Mouse (Mus musculus) thymus, adult 18-20 months (tissue): Measurements from ENCODE around the gene Myadm.

Source experiments
- DNase-seq, 2 experiments: peaks; one replicate each; pipeline ENCODE4 v3.0.0; 2022; ENCODE audit warnings: mixed read lengths in 2 of 2

The Myadm gene

DNA sequence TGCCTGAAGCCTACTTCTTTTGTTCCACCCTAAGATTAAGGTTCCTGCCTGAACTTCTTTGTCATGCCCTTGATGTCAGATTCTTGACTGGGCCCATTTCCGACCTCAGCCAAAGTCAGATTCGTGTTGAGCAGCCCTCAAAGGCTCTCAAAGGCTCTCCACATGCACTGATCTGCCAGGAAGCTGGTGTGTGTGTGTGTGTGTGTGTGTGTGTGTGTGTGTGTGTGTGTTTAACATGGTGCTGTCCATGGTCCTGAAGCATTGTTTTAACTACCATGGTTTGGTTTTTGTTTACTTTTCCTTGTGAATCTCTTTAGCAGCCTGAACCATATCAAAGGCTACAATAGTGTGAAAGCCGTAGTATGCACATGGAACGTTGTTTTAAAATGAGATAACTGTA, 39.1 kb downstream of the Myadm start:
- no peak for DNase-seq

DNA sequence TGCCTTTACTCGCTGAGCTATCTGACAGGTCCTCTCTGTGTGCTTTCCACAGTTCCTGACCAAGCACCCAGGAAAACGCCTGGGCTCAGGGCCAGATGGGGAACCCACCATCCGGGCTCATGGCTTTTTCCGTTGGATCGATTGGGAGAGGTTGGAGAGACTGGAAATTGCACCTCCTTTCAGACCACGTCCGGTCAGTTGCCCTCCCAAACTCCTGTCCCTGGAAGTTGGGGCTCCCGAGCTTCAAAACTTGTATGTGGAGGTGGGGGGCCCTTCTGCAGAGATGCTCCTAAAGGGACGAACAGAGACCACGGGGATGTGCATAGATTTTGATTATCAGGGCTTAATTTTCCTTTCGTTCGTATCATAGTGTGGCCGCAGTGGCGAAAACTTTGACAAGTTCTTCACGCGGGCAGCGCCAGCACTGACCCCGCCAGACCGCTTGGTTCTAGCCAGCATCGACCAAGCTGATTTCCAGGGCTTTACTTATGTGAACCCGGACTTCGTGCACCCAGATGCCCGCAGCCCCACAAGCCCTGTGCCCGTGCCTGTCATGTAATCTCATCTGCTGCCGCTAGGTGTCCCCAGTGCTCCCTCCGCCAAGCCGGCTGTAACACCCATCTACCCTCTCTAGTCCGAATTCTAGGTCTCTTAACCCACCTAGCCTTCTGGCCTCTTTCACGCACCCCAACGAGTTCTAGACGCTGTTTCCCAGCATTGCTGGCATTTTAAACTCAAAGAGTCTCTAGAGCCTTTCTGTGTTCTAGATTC, 41.1 kb downstream of the Myadm start:
- DNase-seq, result peak; percentile 19 to 30

DNA sequence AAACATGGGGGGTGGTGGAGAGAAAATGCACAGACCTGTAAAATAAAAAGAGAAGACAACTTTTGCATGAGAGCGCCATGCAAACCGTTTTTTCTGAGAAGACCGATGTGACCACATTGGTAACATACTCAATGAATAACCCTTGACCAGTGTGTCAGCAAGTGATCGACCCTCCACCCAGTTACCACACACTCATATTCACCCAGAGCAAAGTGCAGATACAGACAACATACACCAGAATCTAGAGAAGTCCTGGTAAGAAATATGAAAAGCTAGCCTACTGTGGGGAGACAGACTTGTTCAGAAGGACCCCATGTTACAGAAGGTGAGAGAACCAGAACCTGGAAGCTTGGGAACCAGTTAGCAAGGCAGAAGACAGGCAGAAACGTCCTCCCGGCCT, 42.3 kb downstream of the Myadm start:
- DNase-seq, result no peak

DNA sequence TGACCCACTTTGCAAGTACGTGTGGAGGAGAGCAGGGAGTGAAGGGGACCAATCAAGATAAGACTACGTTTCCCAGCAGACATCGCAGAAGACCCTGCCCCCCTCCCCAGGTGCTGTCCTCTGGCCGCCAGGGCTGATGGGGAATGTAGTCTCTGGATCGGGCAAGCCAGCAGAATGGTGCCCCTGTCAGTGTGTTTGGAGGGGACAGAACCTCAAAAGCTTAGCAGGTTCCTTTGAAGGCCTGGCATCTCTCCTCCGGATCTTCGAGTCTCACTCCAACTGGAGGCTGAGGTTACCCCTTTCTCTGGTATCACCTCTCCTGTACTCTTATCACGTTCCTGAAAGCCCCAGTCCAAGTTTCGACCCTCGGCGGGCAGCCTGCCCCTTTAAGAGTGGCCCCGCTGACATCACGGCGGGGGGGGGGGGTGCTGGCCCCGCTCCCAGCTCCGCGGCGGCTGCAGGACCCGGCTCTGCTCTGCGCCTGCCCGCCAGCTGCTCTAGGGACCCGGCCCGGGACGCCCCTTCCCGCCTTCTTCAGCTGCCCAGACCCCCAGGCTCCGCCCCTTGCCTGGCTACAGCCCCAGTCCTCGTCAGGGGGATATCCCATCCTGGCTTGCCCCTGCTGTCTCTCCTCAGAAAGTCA, 42.8 kb downstream of the Myadm start:
- DNase-seq, result peak in 1 of 2 experiments; percentile 5

DNA sequence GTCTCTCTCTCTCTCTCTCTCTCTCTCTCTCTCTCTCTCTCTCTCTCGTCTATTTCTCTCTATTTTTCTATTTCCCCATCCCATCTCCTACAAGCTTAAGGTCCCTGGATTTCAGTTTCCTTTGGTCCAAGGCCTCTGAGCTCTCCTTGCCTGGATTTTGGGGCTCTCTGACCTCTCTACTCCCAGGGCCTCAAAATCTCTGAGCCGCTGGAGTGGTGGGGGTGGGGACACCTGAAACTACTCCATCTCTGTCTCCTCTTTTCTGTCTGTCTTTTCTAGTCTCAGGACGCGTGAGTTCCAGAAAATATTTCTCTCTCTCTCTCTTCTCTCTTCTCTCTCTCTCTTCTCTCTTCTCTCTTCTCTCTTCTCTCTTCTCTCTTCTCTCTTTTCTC, 43.3 kb downstream of the Myadm start:
- no peak for DNase-seq

DNA sequence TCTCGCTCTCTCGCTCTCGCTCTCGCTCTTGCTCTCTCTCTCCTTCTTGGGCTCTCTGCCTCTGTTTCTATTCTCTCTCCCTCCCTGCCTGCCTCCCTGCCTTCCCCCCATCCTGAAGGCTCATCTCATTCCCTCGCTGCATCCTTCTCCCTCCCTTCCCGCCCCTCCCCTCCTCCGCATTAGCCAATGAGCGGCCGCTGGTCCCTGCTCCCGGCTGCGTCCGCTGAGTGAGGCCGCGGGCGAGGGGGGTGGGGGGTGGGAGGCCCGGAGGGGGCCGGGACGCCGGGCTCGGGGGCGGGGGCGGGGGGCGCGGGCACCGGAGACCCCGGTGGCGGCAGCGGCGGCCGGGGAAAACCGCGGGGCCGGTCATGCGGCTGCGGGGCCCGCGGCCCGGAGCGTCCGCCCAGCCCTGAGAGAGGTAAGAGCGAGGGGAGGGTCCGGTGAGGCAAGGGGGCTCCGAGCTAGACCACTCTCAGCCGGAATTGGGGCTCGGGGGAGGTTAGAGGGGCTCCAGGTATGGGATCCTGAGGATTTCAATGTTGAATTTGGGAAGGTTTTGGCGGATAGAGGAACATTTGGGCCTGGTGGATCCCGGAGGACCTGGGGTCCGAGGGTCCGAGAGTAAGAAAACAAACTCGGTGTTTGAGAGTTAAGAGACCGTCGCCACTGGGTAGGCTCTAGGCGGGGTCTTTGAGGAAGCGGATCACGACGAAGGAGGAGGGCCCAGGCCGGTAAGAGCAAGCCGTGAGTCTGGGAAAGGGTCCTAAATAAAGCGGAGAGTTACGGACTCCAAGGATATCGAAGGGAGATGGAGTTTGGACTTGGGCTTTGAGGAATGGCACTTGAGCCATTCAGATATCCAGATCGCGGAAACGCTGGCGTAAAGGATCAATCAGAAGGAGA, 44.0 kb downstream of the Myadm start, which contains the start of gene Cacng7:
Gene Cacng7, plus strand, starts transcription at position 337 of the 903 bp plus-strand sequence.
- DNase-seq, result no peak

DNA sequence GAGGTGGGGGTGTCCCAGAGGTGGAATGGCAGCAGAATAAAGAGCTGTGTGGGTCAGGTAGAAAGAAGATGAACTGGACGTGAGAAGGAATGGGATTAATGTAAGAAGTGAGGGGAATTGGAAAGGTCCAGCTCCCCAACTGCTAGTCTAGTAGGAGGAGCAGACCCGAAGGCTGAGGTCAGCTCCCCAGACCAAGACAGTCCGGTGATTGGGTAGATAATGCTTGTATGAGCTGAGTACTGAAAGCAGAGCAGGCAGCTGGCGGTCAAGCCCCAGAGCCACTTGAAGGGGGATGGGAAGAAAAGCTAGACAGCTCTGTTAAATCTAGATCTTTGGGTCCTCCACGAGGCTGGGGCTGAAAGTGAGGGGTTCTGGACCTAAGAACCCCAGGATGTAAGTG, 44.7 kb downstream of the Myadm start:
- DNase-seq, result no peak

DNA sequence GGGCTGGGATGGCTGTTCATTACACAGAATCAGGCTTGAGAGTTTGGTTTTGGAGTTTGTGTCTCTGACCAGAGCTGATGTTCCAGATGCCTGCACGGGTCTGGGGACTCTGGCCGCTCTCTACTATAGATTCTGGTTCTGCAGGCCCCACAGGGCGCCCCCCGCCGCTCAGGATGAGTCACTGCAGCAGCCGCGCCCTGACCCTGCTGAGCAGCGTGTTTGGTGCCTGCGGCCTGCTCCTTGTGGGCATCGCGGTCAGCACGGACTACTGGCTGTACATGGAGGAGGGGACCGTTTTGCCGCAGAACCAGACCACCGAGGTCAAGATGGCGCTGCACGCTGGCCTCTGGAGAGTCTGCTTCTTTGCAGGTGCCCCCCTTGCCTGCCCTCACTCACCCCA, 47.5 kb downstream of the Myadm start:
- no peak for DNase-seq

DNA sequence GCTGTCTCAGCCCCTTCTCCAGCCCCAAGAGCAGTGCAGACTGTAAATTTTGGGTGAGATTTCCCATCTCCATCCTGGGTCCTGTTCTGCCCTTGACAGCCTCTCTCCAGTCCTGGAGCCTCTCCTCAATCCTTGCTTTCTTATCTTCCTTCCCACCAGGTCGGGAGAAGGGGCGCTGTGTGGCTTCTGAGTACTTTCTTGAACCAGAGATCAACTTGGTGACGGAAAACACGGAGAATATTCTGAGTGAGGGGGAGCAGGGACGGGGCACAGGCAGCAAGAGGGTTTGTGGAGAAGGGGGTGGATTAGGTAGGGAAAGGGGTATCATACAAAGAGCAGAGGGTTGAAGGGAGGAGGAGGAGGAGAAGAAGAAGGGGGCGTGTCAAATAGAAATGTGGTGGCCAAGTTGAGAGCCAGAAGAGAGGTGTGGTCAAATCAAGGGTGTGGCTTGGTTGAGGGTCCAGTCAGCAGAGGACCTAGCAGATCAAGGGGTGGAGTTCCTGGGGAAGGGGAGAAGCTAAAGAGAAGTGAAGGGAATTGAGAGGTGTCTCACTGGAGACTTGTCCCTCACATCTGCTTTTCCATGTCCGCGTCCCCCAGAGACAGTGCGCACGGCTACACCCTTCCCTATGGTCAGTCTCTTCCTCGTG, 49.5 kb downstream of the Myadm start:
- no peak for DNase-seq

DNA sequence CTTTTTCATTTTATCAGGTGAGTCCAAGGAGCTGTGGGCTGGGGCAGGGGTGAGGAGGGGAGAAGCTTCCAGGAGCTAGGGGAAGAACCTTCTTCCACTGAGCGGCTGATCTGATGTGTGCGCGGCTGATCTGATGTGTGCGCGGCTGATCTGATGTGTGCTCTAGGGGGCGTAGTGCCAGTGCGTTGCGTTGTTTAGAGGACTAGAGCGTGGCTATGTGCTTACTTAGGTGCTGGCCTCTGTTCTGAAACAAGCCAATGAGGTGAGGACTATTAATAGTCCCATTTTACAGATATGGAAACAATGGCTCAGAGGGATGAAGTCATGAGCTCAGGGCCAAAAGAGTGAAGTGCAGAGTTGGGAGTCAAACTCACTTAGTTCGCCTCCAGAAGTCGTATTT, 50.1 kb downstream of the Myadm start:
- no peak for DNase-seq

DNA sequence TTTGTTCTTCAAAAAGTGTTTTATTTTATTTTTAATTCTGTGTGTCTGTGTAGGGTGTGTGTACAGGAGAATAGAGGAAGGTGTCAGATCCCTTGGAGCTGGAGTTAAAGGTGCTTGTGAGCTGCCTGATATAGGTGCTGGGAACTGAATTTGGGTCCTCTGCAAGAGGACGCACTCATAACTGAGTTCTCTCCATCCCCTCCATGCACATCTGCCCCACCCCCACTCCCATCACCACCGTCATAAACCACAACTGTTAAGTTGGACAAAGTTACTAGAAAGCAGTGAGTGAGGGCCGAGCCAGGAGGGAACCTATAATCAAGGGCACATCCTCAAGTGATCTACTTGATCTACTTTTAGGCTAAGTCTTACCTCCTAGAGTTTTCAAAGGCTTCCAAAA, 55.0 kb downstream of the Myadm start:
- DNase-seq, result no peak

DNA sequence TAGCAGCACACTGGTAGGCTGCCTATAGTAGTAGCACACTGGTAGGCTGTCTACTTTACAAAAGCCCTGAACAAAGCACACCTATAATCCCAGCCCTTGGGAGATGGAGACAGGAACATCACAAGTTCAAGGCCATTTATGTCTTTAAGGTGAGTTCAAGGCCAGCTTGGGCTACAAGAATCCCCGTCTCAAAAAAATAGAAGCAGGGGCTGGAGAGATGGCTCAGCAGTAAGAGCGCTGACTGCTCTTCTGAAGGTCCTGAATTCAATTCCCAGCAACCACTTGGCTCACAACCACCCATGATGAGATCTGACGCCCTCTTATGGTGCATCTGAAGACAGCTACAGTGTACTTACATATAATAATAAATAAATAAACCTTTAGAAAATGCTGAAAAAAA, 56.4 kb downstream of the Myadm start:
- no peak for DNase-seq

DNA sequence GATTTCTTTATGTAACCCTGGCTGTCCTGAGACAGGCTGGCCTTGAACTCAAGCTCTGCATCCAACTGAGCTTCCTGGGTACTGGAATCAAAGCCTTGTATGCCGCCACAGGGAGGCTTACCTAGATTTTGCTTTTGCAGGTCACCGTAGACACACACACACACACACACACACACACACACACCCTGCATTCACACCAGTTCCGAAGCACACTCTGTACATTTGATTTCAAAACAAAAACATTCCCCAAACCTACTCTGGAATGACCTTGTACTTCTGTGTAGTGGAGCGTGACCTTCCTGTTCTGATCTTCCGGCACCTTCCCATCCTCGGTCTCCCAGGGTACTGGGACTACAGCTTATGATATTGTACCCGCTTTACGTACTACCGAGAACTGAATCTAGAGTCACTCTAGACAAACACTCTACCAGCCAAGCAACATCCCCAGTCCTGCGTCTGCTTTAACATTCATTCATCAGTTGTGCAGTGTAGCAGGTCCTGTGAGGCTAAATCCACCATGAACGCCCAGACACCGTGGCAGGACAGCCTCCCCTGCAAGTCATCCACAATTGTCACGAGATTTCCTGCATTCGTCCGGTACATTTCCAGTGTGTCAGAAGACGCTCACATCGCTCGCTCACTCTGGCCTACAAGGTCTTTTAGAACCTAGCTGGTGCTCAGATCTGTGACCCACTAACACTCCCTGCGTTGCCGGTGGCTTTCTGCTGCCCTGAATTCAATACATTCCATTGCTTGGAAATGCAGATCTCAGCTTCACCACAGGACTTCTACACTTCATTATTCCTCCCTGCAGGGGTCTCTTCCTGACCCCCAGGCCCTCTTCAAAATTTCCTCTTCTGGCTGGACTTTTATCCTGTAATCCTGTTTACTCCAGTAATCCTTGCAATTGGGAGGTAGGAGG, 58.7 kb downstream of the Myadm start:
- DNase-seq, result no peak

DNA sequence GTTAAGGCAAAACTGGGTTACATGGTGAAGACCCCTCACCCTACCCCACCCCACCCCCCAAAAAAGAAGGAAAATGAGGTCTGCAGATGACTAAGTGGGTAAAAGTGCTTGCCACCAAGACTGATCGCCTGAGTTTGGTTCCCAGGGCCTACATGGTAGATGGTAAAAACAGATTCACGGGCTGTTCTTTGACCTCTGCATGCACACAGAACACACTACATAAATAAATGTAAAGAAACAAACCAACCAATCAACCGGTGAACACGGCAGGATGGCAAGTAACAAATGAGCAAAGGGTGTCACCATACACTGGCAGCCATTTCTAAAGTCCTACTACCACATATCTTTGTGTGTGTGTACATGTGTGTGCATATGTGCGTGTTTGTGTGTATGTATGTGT, 59.4 kb downstream of the Myadm start:
- DNase-seq, result no peak

DNA sequence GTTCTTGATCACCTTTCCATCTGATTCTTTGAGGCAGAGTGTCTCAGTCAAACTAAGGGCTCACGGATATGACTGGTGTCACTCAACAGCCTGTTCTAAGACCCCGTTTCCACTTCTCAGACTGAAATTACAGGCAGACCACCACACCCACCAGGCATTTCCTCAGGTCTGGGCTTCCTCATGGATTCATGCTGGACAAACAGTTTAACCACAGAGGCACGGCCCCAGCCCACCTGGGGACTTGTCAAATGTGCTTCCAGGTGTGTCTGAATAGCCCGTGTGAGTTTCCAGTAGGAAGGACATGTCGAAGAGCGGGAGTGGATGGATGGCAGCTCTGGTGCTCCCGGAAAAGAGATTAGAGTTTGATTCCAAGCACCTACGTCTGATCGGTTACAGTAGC, 60.9 kb downstream of the Myadm start:
- no peak for DNase-seq
